Mouse (Mus musculus): ENCODE results near the gene Cir1.

The Cir1 gene

DNA sequence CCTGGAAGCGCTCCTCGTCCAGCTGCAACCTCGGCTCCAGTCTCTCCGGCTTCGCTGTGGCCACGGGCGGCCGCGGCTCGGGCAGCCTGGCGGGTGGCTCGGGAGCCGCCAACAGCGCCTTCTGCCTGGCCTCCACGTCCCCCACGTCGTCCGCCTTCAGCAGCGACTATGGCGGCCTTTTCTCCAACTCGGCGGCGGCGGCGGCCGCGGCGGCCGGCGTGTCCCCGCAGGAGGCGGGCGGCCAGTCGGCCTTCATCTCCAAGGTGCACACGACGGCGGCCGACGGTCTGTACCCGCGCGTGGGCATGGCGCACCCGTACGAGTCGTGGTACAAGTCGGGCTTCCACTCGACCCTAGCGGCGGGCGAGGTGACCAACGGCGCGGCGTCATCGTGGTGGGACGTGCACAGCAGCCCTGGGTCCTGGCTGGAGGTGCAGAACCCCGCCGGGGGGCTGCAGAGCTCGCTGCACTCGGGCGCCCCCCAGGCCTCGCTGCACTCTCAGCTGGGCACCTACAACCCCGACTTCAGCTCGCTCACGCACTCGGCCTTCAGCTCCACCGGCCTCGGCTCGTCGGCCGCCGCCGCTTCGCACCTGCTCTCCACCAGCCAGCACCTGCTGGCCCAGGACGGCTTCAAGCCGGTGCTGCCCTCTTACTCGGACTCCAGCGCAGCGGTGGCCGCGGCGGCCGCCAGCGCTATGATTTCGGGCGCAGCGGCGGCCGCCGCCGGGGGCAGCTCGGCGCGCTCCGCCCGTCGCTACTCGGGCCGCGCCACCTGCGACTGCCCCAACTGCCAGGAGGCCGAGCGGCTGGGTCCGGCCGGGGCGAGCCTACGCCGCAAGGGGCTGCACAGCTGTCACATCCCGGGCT, 39.0 kb downstream of the Cir1 start:
- in situ Hi-C loops (cut with MseI, MboI) = loop anchor here in 1 of 2 experiments (10.0 kb wide), 1 partner anchor 109 kb away; no protein-coding TSS in a partner anchor

DNA sequence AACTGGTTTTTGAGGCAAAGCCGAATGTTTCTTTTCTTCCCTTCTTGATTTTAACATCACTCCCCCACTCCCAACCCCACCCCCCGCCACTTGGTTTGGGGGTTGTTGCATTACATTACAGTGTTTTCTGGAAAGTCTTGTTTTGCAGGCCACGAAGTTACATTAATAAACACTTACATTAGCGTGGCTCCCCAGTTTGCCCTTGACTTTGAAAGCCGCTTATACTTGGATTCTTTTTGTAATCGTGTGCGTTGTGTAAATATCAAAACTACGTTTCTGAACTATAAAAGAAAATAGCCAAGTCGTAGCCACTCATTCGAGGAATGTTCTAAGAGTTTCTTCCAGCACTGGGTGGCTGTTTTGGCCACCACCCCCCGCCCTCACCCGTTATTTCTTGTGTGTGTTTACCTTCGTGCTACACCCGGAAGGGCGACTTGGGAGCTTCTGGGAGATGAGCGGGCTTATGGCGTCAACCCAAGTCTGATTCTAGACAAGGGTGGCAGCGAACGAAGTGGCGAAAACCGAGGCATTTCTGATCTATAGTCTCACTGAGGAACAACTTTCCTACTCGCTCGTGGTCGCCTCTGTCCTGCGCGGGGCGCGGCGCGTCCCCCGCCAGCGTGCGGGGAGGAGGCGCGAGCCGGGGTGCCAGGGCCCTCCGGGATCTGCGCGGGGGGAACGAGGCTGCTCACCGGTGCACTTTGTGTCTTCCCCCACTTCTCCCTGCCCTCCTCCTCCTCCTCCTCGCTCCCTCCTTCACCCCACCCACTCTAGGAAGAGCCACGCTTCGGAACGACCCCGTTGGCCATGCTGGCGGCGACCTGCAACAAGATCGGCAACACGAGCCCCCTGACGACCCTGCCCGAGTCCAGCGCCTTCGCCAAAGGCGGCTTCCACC, 39.9 kb downstream of the Cir1 start:
- in situ Hi-C loops (cut with MseI, MboI) = loop anchor here in 1 of 2 experiments (10.0 kb wide), 1 partner anchor 108 kb away; no protein-coding TSS in a partner anchor

DNA sequence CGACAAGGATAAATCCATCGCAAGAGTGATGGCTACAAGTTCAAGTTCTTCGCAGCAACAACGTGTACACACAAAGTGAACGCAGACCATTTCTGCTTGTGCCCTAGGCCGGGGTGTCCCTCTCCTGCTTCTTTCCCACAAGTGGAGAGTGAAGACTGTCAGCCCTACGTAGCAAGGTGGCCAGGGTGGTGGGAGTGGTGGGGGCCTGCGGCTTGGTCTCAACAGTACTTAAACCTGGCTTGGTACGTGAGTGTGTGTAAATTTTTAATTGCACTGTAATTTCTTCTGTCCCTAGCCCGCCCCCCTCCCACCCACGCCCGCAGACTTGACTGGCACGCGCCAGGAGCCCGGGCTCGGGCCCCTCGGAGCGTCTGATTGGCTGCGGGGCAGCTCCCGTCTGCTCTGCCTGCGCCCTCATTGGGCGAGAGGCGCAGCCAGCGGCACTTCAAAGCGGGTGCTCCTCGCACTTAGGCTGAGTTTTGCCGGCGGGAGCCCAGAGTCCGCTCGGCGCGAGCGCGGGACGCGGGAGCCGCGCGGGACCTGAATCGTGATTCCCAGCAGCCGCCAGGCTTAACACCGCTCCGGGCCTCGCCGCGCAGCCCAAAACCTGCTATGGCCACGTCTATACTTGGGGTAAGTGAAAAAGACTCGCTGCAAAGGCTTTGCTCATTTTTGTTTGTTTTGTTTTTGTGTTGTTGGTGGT, 40.9 kb downstream of the Cir1 start, which contains the start of gene Sp9:
Sp9 (plus strand) TSS at position 467 of the 703 bp plus-strand sequence.
- in situ Hi-C loops (cut with MseI, MboI) = loop anchor here in 1 of 2 experiments (10.0 kb wide), 1 partner anchor 107 kb away; no protein-coding TSS in a partner anchor

DNA sequence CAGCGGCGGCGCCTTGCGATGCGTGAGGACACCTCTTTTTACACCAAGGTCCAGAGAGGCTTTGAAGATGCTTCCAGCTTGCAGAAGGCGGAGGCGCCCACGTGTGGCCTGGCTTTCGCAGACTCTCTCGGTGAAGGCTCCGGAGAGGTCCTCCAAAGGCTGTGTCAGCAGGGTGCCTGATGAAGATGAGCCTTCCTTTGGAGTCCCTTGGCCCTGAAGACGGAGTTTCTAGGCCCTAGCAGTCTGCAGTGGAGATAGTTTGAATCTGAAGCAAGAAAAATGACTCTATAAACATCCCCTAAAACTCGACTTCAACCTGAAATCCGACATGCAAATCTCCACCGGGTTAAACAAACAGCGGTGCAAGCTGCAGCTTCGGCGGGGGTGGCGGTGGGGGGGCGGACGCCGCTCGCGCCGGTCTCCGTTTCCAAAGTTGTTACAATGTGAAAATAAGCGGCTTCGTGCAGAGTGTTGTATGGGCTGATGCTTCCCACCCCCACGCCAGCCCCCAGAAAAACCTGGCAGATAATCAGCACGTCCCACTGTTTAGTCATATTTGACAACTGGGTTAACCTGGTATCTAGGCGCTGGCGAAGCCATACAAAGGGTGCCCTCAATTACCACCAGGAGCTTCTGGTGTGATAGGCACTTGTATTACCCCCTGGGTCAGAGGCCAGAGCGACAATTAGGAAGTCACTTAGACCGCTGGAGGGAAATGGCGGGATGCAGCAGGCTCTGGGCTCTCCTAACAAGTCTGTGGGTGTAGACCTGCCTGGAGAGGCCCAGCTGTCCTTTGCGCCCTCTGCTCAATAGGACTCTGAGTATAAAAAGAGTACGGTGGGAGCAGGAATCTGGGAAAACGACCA, 41.7 kb downstream of the Cir1 start:
- in situ Hi-C loops (cut with MseI, MboI) = loop anchor here in 1 of 2 experiments (10.0 kb wide), 1 partner anchor 106 kb away; no protein-coding TSS in a partner anchor

DNA sequence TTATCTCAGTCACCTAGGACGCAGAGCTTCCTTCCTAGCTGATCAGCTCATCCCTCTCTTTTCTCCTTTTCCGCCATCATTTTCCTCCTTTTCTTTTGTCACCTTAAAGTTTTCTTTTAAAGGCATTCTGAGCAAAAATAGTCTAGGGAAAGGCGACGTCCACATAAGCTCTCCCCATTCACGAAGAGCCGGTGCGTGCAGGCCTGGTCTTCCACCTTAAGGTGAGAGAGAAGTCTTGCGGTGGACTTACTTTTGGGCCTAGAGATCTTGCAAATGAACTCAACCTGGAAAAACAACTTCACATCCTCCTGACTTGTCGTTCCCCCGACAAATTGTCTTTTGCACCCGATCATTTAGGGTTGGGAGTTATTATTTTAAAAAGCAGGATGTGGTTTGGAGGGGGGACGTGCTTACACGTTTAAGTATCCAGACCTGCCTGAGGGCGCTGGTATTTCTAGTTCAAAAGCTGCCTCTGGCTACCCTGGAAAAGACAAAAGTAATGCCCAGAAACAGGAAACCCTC, 42.4 kb downstream of the Cir1 start:
- in situ Hi-C loops (cut with MseI, MboI) = loop anchor here in 1 of 2 experiments (10.0 kb wide), 1 partner anchor 105 kb away; no protein-coding TSS in a partner anchor

DNA sequence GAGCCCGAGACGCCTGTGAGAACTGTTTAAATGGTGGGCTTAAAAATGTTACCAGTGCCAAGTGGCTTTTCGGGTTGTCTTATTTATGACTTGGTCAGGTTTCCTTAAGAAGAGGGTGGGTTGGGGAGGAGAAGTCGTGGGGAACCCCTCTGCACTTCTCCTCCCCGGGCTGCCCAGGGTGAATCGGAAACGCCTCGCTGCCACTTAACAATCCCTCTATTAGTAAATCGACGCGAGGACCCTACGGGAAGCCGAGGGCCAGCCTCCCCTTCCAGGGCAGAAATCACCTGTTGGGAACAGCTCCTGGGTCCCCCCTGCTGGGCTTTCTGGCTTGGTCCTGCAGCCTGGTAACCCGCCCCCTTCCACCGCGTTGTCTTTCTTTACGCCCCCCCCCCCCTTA, 42.8 kb downstream of the Cir1 start:
- in situ Hi-C loops (cut with MseI, MboI) = loop anchor here (10.0 kb wide), 1 partner anchor 105 kb away; no protein-coding TSS in a partner anchor

DNA sequence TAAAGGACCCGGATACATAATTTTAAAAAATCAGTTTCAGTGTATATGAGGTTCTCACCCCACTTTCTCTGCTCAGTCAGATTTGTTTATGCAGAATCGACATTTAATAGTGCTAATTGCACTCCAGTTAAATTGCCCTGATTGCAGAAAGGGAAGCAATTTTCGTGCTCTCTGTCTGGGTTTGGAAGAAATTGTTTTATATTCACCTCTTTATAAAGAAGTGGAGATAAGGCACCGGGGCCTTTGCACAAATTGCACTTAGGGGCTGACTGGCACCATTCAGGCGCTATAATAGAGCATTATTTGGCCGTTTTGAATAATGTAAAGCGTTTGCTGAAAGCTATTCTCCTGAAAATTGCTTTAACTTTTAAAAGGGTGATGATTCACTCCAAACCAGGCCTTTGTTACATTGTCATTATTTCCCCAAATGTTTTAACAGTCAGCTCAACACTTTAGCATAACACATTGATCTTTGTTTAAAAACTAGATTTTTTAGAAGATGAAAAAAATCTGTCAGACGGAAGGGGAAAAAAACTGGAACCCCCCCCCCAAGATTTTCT, 43.6 kb downstream of the Cir1 start:
- in situ Hi-C loops (cut with MseI, MboI) = loop anchor here in 1 of 2 experiments (10.0 kb wide), 1 partner anchor 104 kb away; no protein-coding TSS in a partner anchor

DNA sequence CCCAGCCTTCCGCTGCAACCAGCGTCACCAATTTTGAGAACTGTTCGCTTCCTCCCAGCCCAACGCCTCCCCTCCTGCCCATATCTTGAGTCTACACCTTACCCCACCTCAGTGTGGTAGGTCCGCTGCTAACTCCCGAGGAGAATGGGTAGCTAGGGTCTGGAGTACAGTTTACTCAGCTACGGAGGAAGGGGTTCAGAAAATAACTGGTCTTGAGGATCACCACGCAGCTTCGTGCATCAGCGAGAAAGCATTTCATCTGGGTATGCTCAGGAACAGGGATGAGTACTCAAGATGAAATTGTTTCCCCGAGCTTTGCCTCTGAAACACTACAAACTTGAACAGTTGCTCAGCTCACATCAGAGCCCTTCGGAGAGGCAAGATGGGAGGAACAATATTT, 44.2 kb downstream of the Cir1 start:
- in situ Hi-C loops (cut with MseI, MboI) = loop anchor here in 1 of 2 experiments (10.0 kb wide), 1 partner anchor 103 kb away; no protein-coding TSS in a partner anchor

DNA sequence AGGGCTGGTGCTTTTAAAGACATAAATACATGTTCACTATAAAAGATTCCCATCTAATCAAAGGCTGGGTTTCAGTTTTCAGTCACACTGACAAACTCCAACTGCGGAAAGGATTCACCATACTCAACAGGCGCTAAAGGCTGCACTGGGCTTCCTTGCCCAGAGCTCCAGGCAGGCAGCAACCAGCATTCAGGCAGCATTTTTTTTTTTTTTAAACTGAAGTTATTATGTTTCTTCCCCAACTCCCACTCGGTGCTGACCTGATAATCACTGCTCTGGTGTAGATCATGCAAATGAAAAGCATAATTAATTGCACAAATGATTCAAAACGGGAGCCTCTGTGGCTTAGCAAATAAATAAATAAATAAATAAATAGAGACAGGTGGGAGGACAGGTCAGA, 44.7 kb downstream of the Cir1 start:
- in situ Hi-C loops (cut with MseI, MboI) = loop anchor here in 1 of 2 experiments (10.0 kb wide), 1 partner anchor 103 kb away; no protein-coding TSS in a partner anchor

DNA sequence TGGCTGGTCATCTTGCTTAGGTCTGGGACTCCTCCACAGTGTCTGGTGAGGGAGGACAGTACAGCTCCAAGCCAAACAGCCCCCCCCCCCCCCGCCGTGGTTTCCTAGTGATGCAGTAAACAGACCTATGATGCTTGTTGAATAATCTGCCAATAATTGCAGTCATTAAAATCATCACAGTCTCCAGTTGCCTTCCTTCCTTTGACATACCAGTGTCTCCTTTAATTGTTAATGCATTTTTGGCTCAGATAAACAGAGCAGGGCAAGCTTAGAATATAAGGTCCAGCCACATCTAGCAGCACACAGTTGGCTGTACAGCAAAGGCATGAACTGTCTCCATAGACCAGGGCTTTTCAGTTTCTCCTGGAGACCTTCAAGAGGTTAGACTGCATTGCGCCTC, 45.3 kb downstream of the Cir1 start:
- in situ Hi-C loops (cut with MseI, MboI) = loop anchor here in 1 of 2 experiments (10.0 kb wide), 1 partner anchor 102 kb away; no protein-coding TSS in a partner anchor

DNA sequence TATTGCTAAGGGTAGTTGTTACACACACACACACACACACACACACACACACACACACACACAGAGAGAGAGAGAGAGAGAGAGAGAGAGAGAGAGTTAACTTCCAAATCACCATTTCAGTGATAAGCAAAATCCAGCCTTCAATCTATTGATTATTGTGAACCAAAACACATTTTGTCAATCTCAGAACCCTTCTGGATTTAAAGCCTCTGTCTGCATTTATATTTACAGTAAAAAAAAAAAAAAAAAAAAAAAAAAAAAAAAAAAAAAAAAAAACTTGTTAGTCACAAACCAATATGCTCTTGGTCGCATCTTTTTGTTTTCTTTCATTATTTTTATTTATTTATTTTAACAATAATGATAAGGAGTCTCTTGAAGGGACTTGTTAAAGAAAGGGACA, 45.9 kb downstream of the Cir1 start:
- in situ Hi-C loops (cut with MseI, MboI) = loop anchor here in 1 of 2 experiments (10.0 kb wide), 1 partner anchor 102 kb away; no protein-coding TSS in a partner anchor

DNA sequence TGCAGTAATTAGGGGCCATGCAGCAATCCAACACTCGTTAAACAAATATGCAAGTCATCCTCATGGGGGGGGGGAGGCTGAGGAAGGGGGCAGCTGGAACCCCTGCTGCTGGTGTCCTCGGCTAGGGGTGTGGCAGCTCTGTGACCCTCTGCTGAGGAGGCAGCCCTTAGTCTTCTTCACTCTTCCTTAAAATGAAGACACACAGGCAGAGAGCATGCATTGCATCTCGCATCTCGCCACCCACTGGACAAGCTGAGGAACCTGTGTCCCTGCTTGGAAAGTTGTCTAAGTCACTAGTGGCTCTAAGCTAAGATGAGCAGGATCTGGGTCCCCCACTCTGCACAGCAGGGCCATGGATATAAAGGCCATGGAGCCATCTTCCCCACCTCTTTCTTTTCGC, 46.5 kb downstream of the Cir1 start:
- in situ Hi-C loops (cut with MseI, MboI) = loop anchor here in 1 of 2 experiments (10.0 kb wide), 1 partner anchor 101 kb away; no protein-coding TSS in a partner anchor

DNA sequence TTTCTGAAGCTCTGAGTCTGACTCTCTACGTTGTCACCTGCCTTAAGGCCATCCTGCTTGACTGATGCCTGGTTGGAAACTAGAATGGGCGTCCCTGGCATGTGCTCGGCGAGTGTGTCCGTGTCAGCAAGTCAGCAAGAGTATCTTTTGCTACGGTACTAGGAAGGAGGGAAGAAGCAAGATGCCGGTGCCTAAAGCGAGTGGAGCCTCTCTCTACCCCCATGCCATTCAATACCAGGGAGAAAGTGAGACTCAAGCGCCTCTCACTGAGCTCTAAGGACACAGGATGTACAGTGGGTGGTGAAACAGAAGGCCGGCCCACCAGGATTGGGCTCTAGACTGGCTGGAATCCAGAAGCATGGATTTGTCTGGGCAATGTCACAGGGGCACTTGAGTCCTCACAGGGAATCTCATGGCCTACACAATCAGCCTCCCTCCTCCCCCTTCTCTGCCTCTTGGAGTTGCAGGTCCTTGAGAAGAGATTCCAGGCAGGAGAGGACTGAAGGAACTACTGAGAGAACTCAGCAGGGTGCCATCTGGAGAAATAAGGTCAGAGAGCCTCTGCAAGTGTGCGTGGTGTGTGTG, 47.8 kb downstream of the Cir1 start:
- in situ Hi-C loops (cut with MseI, MboI) = loop anchor here in 1 of 2 experiments (10.0 kb wide), 1 partner anchor 100 kb away; no protein-coding TSS in a partner anchor

DNA sequence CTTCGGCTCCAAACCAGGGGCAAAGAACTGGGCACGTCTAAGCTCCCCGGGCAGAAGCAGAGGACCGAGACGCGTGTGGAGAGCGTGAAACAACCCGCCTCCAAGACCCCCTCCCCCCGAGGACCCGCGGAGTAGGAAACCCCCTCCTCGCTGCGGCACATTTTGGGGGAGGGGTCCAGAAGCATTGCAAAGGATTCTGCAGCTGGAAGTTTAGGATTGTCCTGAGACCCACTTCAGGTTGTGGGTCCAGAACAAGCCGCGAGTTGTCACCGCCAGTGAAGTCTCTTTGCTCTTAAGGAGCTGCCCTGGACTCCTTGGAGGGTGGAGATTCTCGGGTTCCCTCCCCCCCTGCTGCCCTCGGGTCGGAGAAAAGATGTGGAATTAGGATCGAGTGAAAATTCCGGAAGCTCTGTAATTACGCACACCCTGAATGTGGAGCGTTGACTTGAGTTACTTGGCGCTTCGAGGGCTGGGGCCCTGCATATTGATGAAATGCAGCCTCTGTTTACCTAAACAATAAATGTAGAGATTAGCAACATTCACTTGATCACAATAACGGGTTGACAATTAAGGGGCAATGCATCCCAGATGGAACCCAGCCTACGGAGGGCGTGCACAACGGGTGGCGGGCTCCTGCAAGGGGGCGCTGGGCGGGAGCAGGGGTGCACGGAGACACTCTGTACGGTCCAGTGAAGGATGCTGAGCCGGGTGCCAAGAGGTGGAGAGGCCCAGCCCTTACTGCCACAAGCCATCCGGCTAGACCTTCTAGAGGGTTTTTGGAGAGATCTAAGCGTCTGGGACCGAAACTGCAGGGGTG, 48.5 kb downstream of the Cir1 start:
- in situ Hi-C loops (cut with MseI, MboI) = loop anchor here in 1 of 2 experiments (10.0 kb wide), 1 partner anchor 99 kb away; no protein-coding TSS in a partner anchor

DNA sequence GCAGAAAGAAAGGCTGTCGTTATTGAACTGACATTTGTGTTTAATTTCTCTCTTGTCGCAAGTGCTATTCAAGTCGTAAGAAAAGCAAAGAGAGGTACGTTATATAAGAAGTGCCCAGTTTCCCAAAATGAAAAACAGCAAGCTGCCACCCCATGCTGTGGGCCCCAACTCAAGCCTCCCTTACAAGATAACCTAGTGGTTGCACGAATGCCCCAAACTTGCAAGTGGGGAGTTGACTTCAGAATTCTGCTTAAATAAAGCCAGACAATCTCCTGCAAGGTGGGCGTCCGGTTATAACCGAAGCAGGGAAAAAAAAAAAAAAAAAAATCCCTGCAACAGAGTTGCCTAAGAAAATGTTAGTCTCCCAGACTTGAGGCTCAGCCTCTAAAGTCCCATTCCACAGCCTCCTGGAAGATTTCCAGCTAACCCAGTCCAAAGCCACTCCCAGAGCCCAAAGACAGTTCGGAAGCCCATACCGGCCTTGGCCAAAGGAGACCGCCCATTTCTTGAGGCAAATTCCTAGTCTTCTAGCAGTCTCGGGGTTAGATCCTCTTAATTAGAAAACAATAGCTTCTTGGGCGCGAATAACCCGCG, 49.2 kb downstream of the Cir1 start:
- in situ Hi-C loops (cut with MseI, MboI) = loop anchor here in 1 of 2 experiments (10.0 kb wide), 1 partner anchor 98 kb away; no protein-coding TSS in a partner anchor

DNA sequence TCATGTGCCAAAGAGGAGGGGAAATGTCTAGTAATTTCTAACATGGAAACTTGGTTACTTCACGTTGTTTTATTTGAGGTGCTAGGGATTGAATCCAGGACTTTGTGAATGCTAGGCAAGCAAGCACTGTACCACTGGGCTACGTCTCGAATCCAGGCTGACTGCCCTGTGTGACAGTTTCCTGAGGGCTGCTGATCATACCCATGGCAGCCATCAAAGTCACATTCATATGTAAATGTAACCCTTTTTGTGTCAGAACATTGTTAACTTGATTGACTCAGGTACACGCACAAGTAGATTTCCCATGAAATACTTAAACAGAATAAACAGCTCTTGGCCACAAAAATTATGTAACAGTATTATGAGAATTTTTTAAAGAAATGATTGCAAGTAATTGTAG, 63.8 kb downstream of the Cir1 start:
- in situ Hi-C loops (cut with MseI, MboI) = no loop called here

DNA sequence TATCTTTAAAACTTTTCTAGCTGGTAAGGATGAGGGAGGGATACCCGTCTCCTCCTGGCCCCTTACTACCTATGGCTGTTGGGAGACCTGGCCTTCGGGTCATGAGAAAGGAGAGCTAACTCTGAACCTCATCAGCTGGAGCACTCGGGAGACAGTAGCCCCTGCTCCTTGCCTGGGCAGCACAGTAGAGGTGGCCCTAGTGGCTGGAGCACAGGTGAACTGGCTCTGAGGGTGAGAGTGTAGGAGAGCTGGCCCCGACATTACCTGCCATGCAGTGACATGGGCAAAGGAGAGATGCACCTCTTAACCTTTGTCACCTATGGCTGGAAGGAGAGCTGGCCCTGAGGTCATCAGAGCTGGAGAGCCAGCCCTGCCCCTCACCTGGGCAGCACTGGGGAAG, 71.2 kb downstream of the Cir1 start:
- in situ Hi-C loops (cut with MseI, MboI) = no loop called here
